ENCODE assay signal across 25 mouse cellular contexts in the genomic region with DNA sequence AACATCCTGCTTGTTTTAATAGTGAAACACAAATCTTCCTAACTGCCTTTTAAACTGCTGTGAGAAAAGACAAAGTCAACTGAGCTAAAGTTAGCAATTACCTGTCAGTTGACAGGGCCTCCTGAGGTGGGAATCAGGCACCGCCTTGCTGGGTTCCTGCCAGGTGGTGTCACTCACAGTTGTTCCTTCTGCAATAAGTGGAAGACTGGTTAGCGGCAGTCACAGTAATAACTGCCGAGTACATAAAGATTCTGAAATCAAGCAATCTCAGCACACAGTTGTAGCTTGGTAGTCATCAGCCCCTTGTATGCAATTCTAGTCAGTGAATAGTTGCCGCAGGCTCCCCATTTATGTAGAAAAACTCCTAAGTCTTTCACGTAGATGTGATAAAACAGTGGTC. TPM values are rescaled to one million over a fixed set of nuclear protein-coding genes. Genes with fewer than 3 reads are reported as not detected.
A peak's percentile ranks its signal among the peaks of the same experiment; 100 is the strongest.
DNase-seq lines count a peak whose midpoint lies in the region; ATAC-seq lines count a peak whose summit lies in the region.
"Had no signal": no experiment of that assay in that cellular context is flagged by ENCODE, and none has a peak within 500 bp of the region (broad histone marks: within the 10 kb centered on the region; RNA-seq: fewer than 3 reads in every experiment).

No protein-coding gene starts in this region.

- no peak overlapping the region for H3K9ac ChIP-seq in kidney, embryonic 16.5 days (replicated peaks; ENCODE audit: low read length)
- H3K9ac ChIP-seq: embryonic facial prominence, embryonic 15.5 days; heart, embryonic 13.5 days; hindbrain, embryonic 12.5 days; kidney, embryonic 15.5 days; liver, embryonic 13.5 days; lung, embryonic 15.5 days had no signal

- no peak for ATAC-seq in kidney, embryonic 16.5 days (ENCODE audit: low FRiP score, low TSS enrichment)
- ATAC-seq in megakaryocyte-erythroid progenitor cell, adult 5-6 weeks (replicated peaks; ENCODE audit: low FRiP score, low TSS enrichment, poor library complexity, severe bottlenecking) = peak; percentile 60; the same call in 1 of the 2 replicates

- H3K27ac ChIP-seq in kidney, embryonic 16.5 days (ENCODE audit: low read length) = no peak overlapping the region
- H3K27ac ChIP-seq: embryonic facial prominence, embryonic 15.5 days; heart, adult 2 months; heart, embryonic 13.5 days; hindbrain, embryonic 12.5 days; kidney, embryonic 15.5 days; liver, embryonic 13.5 days; lung, embryonic 15.5 days had no signal

- WGBS in kidney, embryonic 16.5 days = 71% methylated on average over 5 of the region's 5 CpGs

- no peaks in the 10 kb centered on the region for H3K9me3 ChIP-seq in kidney, embryonic 16.5 days (ENCODE audit: low read length)
- H3K9me3 ChIP-seq: embryonic facial prominence, embryonic 15.5 days; heart, embryonic 13.5 days; hindbrain, embryonic 12.5 days; kidney, embryonic 15.5 days; liver, embryonic 13.5 days; lung, embryonic 15.5 days; megakaryocyte, embryonic 14.5 days had no signal

- H3K4me3 ChIP-seq in kidney, embryonic 16.5 days (ENCODE audit: low read length) = no peak overlapping the region
- H3K4me3 ChIP-seq: embryonic facial prominence, embryonic 15.5 days; heart, adult 2 months; heart, embryonic 13.5 days; hindbrain, embryonic 12.5 days; kidney, embryonic 15.5 days; liver, embryonic 13.5 days; lung, embryonic 15.5 days; megakaryocyte, embryonic 14.5 days had no signal

- H3K4me2 ChIP-seq in kidney, embryonic 16.5 days (replicated peaks; ENCODE audit: low read depth, low read length) = no peak overlapping the region
- H3K4me2 ChIP-seq: embryonic facial prominence, embryonic 15.5 days; heart, embryonic 13.5 days; hindbrain, embryonic 12.5 days; kidney, embryonic 15.5 days; liver, embryonic 13.5 days; lung, embryonic 15.5 days had no signal

- no peaks in the 10 kb centered on the region for H3K36me3 ChIP-seq in kidney, embryonic 16.5 days (ENCODE audit: insufficient read depth, low read length)
- H3K36me3 ChIP-seq: embryonic facial prominence, embryonic 15.5 days; heart, embryonic 13.5 days; hindbrain, embryonic 12.5 days; kidney, embryonic 15.5 days; liver, embryonic 13.5 days; lung, embryonic 15.5 days had no signal

- H3K4me1 ChIP-seq in kidney, embryonic 16.5 days (ENCODE audit: insufficient read depth, low read length) = no peaks in the 10 kb centered on the region
- H3K4me1 ChIP-seq: embryonic facial prominence, embryonic 15.5 days; heart, embryonic 13.5 days; hindbrain, embryonic 12.5 days; kidney, embryonic 15.5 days; lung, embryonic 15.5 days had no signal

- no peaks in the 10 kb centered on the region for H3K27me3 ChIP-seq in kidney, embryonic 16.5 days (ENCODE audit: insufficient read depth, low read length)
- H3K27me3 ChIP-seq: embryonic facial prominence, embryonic 15.5 days; heart, embryonic 13.5 days; hindbrain, embryonic 12.5 days; kidney, embryonic 15.5 days; liver, embryonic 13.5 days; lung, embryonic 15.5 days; megakaryocyte, embryonic 14.5 days had no signal

- peak; percentile 25 to 39 for DNase-seq in cerebellum, postnatal 10 days
- DNase-seq in cerebellum, adult 8-10 months = no peak
- DNase-seq in kidney, postnatal 25 days = peak; percentile 4 to 40
- DNase-seq in thymus, postnatal 4 days = peak; percentile 15
- DNase-seq in thymus, adult 18-20 months = no peak
- no peak for DNase-seq in layer of hippocampus, adult 9-11 months
- DNase-seq: adrenal gland, postnatal 10 days; cerebellum, adult 2 months; gastrocnemius, postnatal 10 days; heart, adult 2 months; heart, postnatal 14 days; kidney, adult 11 months; liver, embryonic 13.5 days; midbrain, embryonic 14.5 days; right cerebral cortex, postnatal 25 days; spleen, adult 18-20 months; thymus, postnatal 25 days had no signal

RNA-seq across cellular contexts. Expression of gene Samsn1, which starts 44.3 kb away (rescaled TPM):
- polyA plus RNA-seq in kidney, embryonic 16.5 days (2015; fragmentation: Nextera tagmentation; extraction: Ambion mirVana) = 2.9 and 4.0 TPM in 2 replicates
- total RNA-seq in megakaryocyte-erythroid progenitor cell, adult 5-6 weeks (2014; fragmentation: Nextera tagmentation) = 69.8 and 79.7 TPM in 2 replicates
- total RNA-seq in megakaryocyte-erythroid progenitor cell, adult 5-6 weeks (2017) = 157 and 246 TPM in 2 replicates

Comparison
In these comparisons a context has a peak if more than half of its experiments do, and no peak if none do; other contexts are left out.
1. DNase-seq: peak in cerebellum, postnatal 10 days (2 of 2), kidney, postnatal 25 days (2 of 2) and thymus, postnatal 4 days (single experiment); none in cerebellum, adult 8-10 months (single experiment), thymus, adult 18-20 months (0 of 2) and layer of hippocampus, adult 9-11 months (single experiment).